Mouse (Mus musculus) heart, postnatal 0 days (tissue): Measurements from ENCODE around the gene Pde4a.

Experiments used
- CTCF ChIP-seq: IDR thresholded peaks from 2 replicates; pipeline ENCODE4 v1.5.1; 2016; ENCODE audit warnings: antibody characterized with exemption, control low read depth, low read depth
- EP300 ChIP-seq: IDR thresholded peaks from 2 replicates; pipeline ENCODE4 v1.6.1; 2016; ENCODE audit warnings: antibody characterized with exemption, low read depth

GRCm38 (mm10) chr9:21251116-21251735 is 85.7 kb downstream of the Pde4a start:
- TF ChIP-seq EP300 (no peak), CTCF (no peak)
